ENCODE assay signal across 21 mouse cellular contexts in genomic region chr14:20651000-20651399, GRCm38 (mm10). TPM values are rescaled to one million over a fixed set of nuclear protein-coding genes. Genes with fewer than 3 reads are reported as not detected.
A peak's percentile ranks its signal among the peaks of the same experiment; 100 is the strongest.
DNase-seq lines count a peak whose midpoint lies in the region; ATAC-seq and TF ChIP-seq lines count a peak whose summit lies in the region.
"Had no signal": no experiment of that assay in that cellular context is flagged by ENCODE, and none has a peak within 500 bp of the region (broad histone marks: within the 10 kb centered on the region; RNA-seq: fewer than 3 reads in every experiment).

No protein-coding gene starts in this region.

- no peaks in the 10 kb centered on the region for H3K27me3 ChIP-seq in heart, embryonic 12.5 days (replicated peaks)
- H3K27me3 ChIP-seq in lung, embryonic 15.5 days = no peaks in the 10 kb centered on the region
- no peaks in the 10 kb centered on the region for H3K27me3 ChIP-seq in lung, postnatal 0 days (replicated peaks; ENCODE audit: insufficient read depth, low read length)
- H3K27me3 ChIP-seq: forebrain, embryonic 12.5 days; heart, embryonic 15.5 days; hindbrain, embryonic 13.5 days; neural tube, embryonic 12.5 days; stomach, embryonic 15.5 days had no signal

- H3K9me3 ChIP-seq in heart, embryonic 12.5 days (replicated peaks) = no peaks in the 10 kb centered on the region
- H3K9me3 ChIP-seq in lung, embryonic 15.5 days = no peaks in the 10 kb centered on the region
- no peaks in the 10 kb centered on the region for H3K9me3 ChIP-seq in lung, postnatal 0 days (ENCODE audit: low read length)
- H3K9me3 ChIP-seq: forebrain, embryonic 12.5 days; heart, embryonic 15.5 days; hindbrain, embryonic 13.5 days; neural tube, embryonic 12.5 days; stomach, embryonic 15.5 days had no signal

- TF ChIP-seq EP300 in lung, postnatal 0 days (IDR thresholded peaks at IDR 0.05) = no peak

- TF ChIP-seq CTCF in lung, adult 2 months (IDR thresholded peaks at IDR 0.05; ENCODE audit: insufficient read depth, low read length) = no peak
- no peak for TF ChIP-seq CTCF in lung, postnatal 0 days (IDR thresholded peaks at IDR 0.05)

- H3K27ac ChIP-seq in heart, embryonic 12.5 days (ENCODE audit: poor library complexity, severe bottlenecking) = no peak overlapping the region
- no peak overlapping the region for H3K27ac ChIP-seq in lung, embryonic 15.5 days
- no peak overlapping the region for H3K27ac ChIP-seq in lung, postnatal 0 days (ENCODE audit: low read length)
- H3K27ac ChIP-seq: forebrain, embryonic 12.5 days; heart, embryonic 15.5 days; hindbrain, embryonic 13.5 days; neural tube, embryonic 12.5 days; stomach, embryonic 15.5 days had no signal

- H3K36me3 ChIP-seq in heart, embryonic 12.5 days = no peaks in the 10 kb centered on the region
- H3K36me3 ChIP-seq in lung, embryonic 15.5 days = no peaks in the 10 kb centered on the region
- H3K36me3 ChIP-seq in lung, postnatal 0 days (ENCODE audit: insufficient read depth, low read length) = no peaks in the 10 kb centered on the region
- H3K36me3 ChIP-seq: forebrain, embryonic 12.5 days; heart, embryonic 15.5 days; hindbrain, embryonic 13.5 days; neural tube, embryonic 12.5 days; stomach, embryonic 15.5 days had no signal

- peak; percentile 96 for DNase-seq in heart, adult 11 months
- DNase-seq in lung, adult 2 months = no peak
- no peak for DNase-seq in lung, postnatal 0 days (ENCODE audit: low spot score)
- DNase-seq in frontal cortex, postnatal 14 days (ENCODE audit: low spot score in 2 of 2) = no peak
- DNase-seq: adrenal gland, adult 8-10 months; cerebellum, postnatal 14 days; embryo, embryonic 11 days; kidney, postnatal 36 days; lung, embryonic 14.5 days; thymus, postnatal 14 days had no signal

- TF ChIP-seq POLR2A in lung, adult 2 months (IDR thresholded peaks at IDR 0.05; ENCODE audit: borderline replicate concordance, extremely low read depth, low read depth, low read length) = no peak

- no peak overlapping the region for H3K4me2 ChIP-seq in heart, embryonic 12.5 days
- no peak overlapping the region for H3K4me2 ChIP-seq in lung, embryonic 15.5 days
- no peak overlapping the region for H3K4me2 ChIP-seq in lung, postnatal 0 days (replicated peaks; ENCODE audit: low read depth, low read length)
- H3K4me2 ChIP-seq: forebrain, embryonic 12.5 days; heart, embryonic 15.5 days; hindbrain, embryonic 13.5 days; lung, embryonic 14.5 days; neural tube, embryonic 12.5 days; stomach, embryonic 15.5 days had no signal

- no peak for ATAC-seq in heart, embryonic 12.5 days (ENCODE audit: insufficient number of reproducible peaks, low FRiP score)
- 0 out of 2 replicates have a peak, but pooled peaks have one; percentile 14 for ATAC-seq in lung, embryonic 15.5 days (ENCODE audit: borderline replicate concordance, extremely low read depth, low FRiP score, low TSS enrichment)
- ATAC-seq in lung, postnatal 0 days = 0 out of 2 replicates have a peak, but pooled peaks have one; percentile 26
- no peak for ATAC-seq in activated CD4-positive, CD25-positive, alpha-beta regulatory T cell, adult 4 months
- ATAC-seq: intestine, postnatal 0 days had no signal

- H3K9ac ChIP-seq in heart, embryonic 12.5 days = no peak overlapping the region
- no peak overlapping the region for H3K9ac ChIP-seq in lung, embryonic 15.5 days
- H3K9ac ChIP-seq in lung, postnatal 0 days (replicated peaks; ENCODE audit: low read depth) = no peak overlapping the region
- H3K9ac ChIP-seq: forebrain, embryonic 12.5 days; heart, embryonic 15.5 days; hindbrain, embryonic 13.5 days; lung, embryonic 14.5 days; neural tube, embryonic 12.5 days; stomach, embryonic 15.5 days had no signal

- WGBS in heart, embryonic 12.5 days = 72% methylated on average over 2 of the region's 2 CpGs
- 82% methylated on average over 2 of the region's 2 CpGs for WGBS in lung, embryonic 15.5 days
- WGBS in lung, adult 2 months = 75% methylated on average over 2 of the region's 2 CpGs
- WGBS in lung, postnatal 0 days = 76% methylated on average over 2 of the region's 2 CpGs

- peaks cover 29% of the 10 kb centered on the region for H3K4me1 ChIP-seq in heart, embryonic 12.5 days (replicated peaks)
- H3K4me1 ChIP-seq in lung, embryonic 15.5 days = no peaks in the 10 kb centered on the region
- H3K4me1 ChIP-seq in lung, adult 2 months (ENCODE audit: control insufficient read depth, insufficient read depth, low read length) = no peaks in the 10 kb centered on the region
- H3K4me1 ChIP-seq in lung, postnatal 0 days (ENCODE audit: insufficient read depth, low read depth, low read length) = no peaks in the 10 kb centered on the region
- H3K4me1 ChIP-seq: forebrain, embryonic 12.5 days; hindbrain, embryonic 13.5 days; neural tube, embryonic 12.5 days; stomach, embryonic 15.5 days had no signal

- H3K4me3 ChIP-seq in heart, embryonic 12.5 days = no peak overlapping the region
- no peak overlapping the region for H3K4me3 ChIP-seq in lung, embryonic 15.5 days
- H3K4me3 ChIP-seq in lung, adult 2 months (replicated peaks; ENCODE audit: extremely low read depth, low read depth, low read length) = no peak overlapping the region
- no peak overlapping the region for H3K4me3 ChIP-seq in lung, postnatal 0 days (ENCODE audit: low read depth, low read length)
- H3K4me3 ChIP-seq: forebrain, embryonic 12.5 days; heart, embryonic 15.5 days; hindbrain, embryonic 13.5 days; neural tube, embryonic 12.5 days; stomach, embryonic 15.5 days had no signal

RNA-seq across cellular contexts. Expression of gene Myoz1, which starts 5.3 kb away (rescaled TPM):
- 19.2 and 19.7 TPM in 2 replicates for polyA plus RNA-seq in heart, embryonic 12.5 days (2016; fragmentation: Nextera tagmentation; extraction: Ambion mirVana)
- polyA plus RNA-seq in lung, embryonic 15.5 days (2015; fragmentation: Nextera tagmentation; extraction: Ambion mirVana) = 0.37 and 0.82 TPM in 2 replicates
- polyA plus RNA-seq in lung, adult 2 months (2012; rRNA removed) = 19.8 TPM in 1 of 2 replicates, not detected in the other
- 0.38 and 0.40 TPM in 2 replicates for polyA plus RNA-seq in lung, postnatal 0 days (2015; fragmentation: Nextera tagmentation; extraction: Ambion mirVana)
- not detected for polyA plus RNA-seq in activated CD4-positive, CD25-positive, alpha-beta regulatory T cell, adult 4 months (2017; shearing (Covaris generic))
- polyA plus RNA-seq: forebrain, embryonic 12.5 days; intestine, postnatal 0 days; liver, adult 2 months; spleen, adult 2 months had no signal

RNA-seq across cellular contexts. Expression of gene Usp54, which starts 10.1 kb away (rescaled TPM):
- polyA plus RNA-seq in heart, embryonic 12.5 days (2016; fragmentation: Nextera tagmentation; extraction: Ambion mirVana) = 7.4 and 7.7 TPM in 2 replicates
- polyA plus RNA-seq in lung, embryonic 15.5 days (2015; fragmentation: Nextera tagmentation; extraction: Ambion mirVana) = 7.0 and 7.6 TPM in 2 replicates
- 14.9 and 17.6 TPM in 2 replicates for polyA plus RNA-seq in lung, adult 2 months (2012; rRNA removed)
- 3.9 and 5.0 TPM in 2 replicates for polyA plus RNA-seq in lung, postnatal 0 days (2015; fragmentation: Nextera tagmentation; extraction: Ambion mirVana)
- polyA plus RNA-seq in activated CD4-positive, CD25-positive, alpha-beta regulatory T cell, adult 4 months (2017; shearing (Covaris generic)) = 1 to 10 TPM; 1.6 to 2.2 TPM

RNA-seq across cellular contexts. Expression of gene Synpo2l, which starts 17.2 kb away (rescaled TPM):
- 181 and 191 TPM in 2 replicates for polyA plus RNA-seq in heart, embryonic 12.5 days (2016; fragmentation: Nextera tagmentation; extraction: Ambion mirVana)
- 3.8 and 5.8 TPM in 2 replicates for polyA plus RNA-seq in lung, embryonic 15.5 days (2015; fragmentation: Nextera tagmentation; extraction: Ambion mirVana)
- 1.5 and 4.3 TPM in 2 replicates for polyA plus RNA-seq in lung, adult 2 months (2012; rRNA removed)
- 0.63 and 0.96 TPM in 2 replicates for polyA plus RNA-seq in lung, postnatal 0 days (2015; fragmentation: Nextera tagmentation; extraction: Ambion mirVana)
- polyA plus RNA-seq in activated CD4-positive, CD25-positive, alpha-beta regulatory T cell, adult 4 months (2017; shearing (Covaris generic)) = not detected

RNA-seq across cellular contexts. Expression of gene Sec24c, which starts 23.1 kb away (rescaled TPM):
- 93.4 and 97.4 TPM in 2 replicates for polyA plus RNA-seq in heart, embryonic 12.5 days (2016; fragmentation: Nextera tagmentation; extraction: Ambion mirVana)
- polyA plus RNA-seq in lung, embryonic 15.5 days (2015; fragmentation: Nextera tagmentation; extraction: Ambion mirVana) = 88.2 and 92.8 TPM in 2 replicates
- 175 TPM in 2 replicates for polyA plus RNA-seq in lung, adult 2 months (2012; rRNA removed)
- polyA plus RNA-seq in lung, postnatal 0 days (2015; fragmentation: Nextera tagmentation; extraction: Ambion mirVana) = 37.6 and 40.1 TPM in 2 replicates
- polyA plus RNA-seq in activated CD4-positive, CD25-positive, alpha-beta regulatory T cell, adult 4 months (2017; shearing (Covaris generic)) = 10 to 100 TPM; 94.7 to 97.5 TPM

RNA-seq across cellular contexts. Expression of gene Fut11, which starts 43.8 kb away (rescaled TPM):
- polyA plus RNA-seq in heart, embryonic 12.5 days (2016; fragmentation: Nextera tagmentation; extraction: Ambion mirVana) = 20.4 and 21.2 TPM in 2 replicates
- 33.6 and 34.0 TPM in 2 replicates for polyA plus RNA-seq in lung, embryonic 15.5 days (2015; fragmentation: Nextera tagmentation; extraction: Ambion mirVana)
- polyA plus RNA-seq in lung, adult 2 months (2012; rRNA removed) = 24.8 and 34.9 TPM in 2 replicates
- 24.2 and 26.3 TPM in 2 replicates for polyA plus RNA-seq in lung, postnatal 0 days (2015; fragmentation: Nextera tagmentation; extraction: Ambion mirVana)
- polyA plus RNA-seq in activated CD4-positive, CD25-positive, alpha-beta regulatory T cell, adult 4 months (2017; shearing (Covaris generic)) = 1 to 10 TPM; 5.6 to 6.6 TPM

Comparison
In these comparisons a context has a peak if more than half of its experiments do, and no peak if none do; other contexts are left out.
1. ATAC-seq: peak in lung, embryonic 15.5 days (single experiment) and lung, postnatal 0 days (single experiment); none in heart, embryonic 12.5 days (single experiment) and activated CD4-positive, CD25-positive, alpha-beta regulatory T cell, adult 4 months (single experiment).
2. RNA of gene Synpo2l, which starts 17.2 kb away (polyA plus RNA-seq): 181 to 191 TPM in heart, embryonic 12.5 days; 3.8 to 5.8 TPM in lung, embryonic 15.5 days, 1.5 to 4.3 TPM in lung, adult 2 months, 0.63 to 0.96 TPM in lung, postnatal 0 days and not detected in activated CD4-positive, CD25-positive, alpha-beta regulatory T cell, adult 4 months; every median in the first group is over 10 times any median in the second.